Mouse (Mus musculus): ENCODE measurements around the gene Unc5c.

GRCm38 (mm10) chr3:141575076-141575688 is 110.2 kb downstream of the Unc5c start:
- TF ChIP-seq GATA1 (IDR thresholded peaks at IDR 0.05; ENCODE audit: low read length) (no peak), TAL1 (IDR thresholded peaks at IDR 0.05; ENCODE audit: low read length) (no peak)
